Mouse (Mus musculus): ENCODE measurements around the gene Cwc22.
A peak's percentile ranks its signal among the peaks of the same experiment; 100 is the strongest.

The Cwc22 gene

DNA sequence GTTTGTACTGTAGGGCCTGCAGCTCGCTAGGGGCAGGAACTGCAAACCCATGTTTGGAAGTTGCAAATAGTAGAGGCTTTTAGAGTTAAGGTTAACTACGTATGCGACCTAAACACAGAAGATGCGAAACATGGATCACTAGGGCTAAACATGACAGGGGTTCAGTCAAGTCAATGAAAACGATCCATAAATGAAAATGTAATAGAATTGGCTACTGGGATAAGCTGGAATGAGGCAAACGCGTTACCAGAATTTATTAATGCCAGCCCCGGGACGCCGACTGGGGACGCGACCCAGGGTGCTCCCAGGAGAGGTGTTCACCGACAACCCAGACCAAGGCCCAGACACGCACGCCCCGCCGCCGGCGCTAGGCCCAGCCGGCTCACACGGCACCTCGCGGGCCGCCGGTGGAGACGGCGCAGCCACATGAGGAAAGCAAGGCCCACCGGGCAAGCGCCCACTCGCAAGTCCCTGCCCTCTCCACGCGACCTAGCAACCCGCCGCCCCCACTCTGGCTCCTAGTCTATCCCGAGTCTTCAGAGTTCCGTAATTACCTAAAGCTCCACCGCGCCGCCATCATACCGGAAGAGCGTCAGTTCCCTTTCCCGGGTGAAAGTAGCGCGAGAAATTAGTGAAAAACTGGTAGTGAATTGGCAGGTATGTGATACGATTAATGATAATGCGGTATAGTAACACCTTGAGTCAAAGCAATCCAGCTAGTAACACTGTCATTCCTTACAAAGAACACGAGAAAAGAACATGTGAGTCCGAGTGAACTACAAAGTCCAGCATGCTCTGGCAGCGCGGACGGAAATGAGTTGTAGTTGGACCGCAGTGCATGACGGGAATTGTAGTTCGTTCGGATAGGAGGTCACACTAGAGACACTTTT is at the start of gene Cwc22:
Cwc22 (minus strand) TSS at position 780 of the 890 bp plus-strand sequence.
- peak; percentile 85 for DNase-seq (ENCODE audit: low spot score)

DNA sequence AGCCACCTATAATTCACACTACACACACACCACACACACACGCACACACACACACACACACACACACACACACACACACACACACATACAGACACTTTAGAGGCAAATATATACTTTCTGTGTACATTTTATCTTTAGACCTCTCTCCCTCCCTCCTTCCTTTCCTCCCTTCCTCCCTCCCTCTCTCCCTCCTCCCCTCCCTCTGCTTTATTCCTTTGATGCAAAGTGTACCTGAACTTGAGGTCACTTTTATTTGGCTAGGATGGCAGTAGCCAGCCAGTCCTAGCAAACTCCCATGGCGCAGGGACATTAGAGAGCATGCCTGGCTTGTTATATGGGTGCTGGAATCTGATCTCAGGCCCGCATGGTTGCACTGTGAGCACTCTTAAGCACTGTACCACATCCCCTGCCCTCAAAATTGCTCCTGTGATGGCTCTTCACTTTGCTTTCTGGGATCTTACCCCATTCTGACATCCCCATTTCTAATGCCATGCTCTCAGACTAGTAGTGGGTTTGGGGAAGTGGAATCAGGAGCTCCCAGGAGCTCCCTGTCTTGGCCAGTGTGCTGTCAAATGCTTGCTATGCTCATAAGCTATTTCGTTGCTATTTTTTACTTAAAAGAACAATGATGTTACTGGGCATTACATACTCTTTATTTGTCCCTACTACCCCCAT is 47.7 kb upstream of the Cwc22 start:
- DNase-seq (ENCODE audit: low spot score), result no peak

DNA sequence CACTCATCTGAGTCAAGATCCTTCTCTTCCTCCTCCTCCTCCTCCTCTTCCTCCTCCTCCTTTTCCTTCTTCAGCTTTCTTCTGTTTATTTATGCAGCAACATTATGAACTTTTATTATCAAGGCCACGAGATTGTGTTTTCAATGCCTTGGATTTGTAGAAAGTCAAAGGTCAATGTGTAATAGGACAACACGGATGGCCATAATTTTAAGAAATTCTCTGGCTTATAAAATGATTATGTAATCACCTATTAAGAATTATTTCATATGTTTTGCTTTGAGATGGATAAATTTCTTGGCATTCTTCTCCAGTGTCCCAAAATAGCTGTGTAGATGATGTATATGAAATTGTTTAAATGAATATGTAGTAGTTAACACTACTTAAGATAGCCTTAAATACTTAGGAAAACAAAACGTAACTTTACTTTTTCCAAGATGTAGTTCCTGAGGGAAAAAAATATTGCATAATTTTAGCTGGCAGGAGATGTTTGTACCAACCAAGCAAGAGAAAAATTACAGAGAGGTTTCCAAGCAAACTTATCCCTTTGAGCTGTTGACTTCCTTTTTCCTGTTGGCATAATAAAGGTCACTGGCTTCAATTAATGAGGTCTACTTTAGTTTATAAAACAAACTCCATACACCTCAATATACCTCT is 46.9 kb upstream of the Cwc22 start:
- no peak for DNase-seq (ENCODE audit: low spot score)

DNA sequence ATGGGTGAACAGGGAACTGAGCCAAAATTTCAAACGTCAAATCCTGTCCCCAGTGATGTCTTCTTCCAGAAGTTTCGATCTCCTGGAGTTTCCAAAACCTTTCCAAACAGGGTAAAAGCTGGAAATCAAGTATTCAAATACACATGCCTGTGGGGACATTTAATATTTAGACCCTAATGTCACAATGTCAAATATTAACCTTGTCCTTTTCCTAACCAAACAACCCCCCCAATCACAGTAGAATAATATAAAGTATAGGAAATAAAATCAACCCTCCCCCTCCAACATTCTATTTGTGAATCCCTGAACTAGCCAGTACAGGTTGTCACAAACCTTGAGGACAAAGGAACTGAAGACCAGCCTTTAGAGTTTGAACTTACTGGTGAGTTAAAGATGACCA is 44.6 kb upstream of the Cwc22 start:
- no peak for DNase-seq (ENCODE audit: low spot score)

DNA sequence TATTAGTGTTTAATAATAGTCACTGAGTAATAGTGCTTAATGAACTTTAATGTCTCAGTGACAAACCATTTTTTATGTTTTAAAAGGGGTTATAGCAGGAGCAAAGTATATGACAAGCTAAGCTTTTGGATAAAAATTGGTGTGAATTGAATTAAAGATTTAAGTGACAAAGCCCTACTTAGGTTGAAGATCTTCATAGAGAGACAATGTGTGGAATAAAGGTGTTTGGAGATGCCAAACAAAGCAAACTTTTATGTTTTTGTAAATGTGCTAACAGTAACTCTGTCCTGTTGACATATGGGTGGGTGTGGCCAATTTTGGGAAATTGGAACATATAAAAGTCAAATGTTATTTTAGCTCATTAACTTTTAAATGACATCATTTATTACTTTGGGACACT is 43.9 kb upstream of the Cwc22 start:
- no peak for DNase-seq (ENCODE audit: low spot score)

DNA sequence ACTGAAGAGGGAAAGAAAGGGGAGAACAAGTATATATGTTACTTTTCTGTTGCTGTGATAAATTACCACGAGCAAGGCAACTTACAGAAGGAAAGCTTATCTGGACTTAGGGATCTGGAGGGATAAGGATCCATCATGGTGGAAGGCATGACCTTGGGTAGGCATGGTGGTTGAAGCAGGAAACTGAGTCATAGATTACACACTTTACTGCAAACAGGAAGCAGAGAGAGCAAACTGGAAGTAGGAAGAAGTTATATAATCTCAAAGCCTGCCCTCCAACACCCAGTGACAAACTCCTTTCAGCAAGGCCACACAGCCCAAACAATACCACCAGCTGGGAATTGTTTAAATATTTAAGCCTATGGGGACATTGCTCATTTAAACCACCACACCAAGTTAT is 43.2 kb upstream of the Cwc22 start:
- DNase-seq (ENCODE audit: low spot score), result no peak

DNA sequence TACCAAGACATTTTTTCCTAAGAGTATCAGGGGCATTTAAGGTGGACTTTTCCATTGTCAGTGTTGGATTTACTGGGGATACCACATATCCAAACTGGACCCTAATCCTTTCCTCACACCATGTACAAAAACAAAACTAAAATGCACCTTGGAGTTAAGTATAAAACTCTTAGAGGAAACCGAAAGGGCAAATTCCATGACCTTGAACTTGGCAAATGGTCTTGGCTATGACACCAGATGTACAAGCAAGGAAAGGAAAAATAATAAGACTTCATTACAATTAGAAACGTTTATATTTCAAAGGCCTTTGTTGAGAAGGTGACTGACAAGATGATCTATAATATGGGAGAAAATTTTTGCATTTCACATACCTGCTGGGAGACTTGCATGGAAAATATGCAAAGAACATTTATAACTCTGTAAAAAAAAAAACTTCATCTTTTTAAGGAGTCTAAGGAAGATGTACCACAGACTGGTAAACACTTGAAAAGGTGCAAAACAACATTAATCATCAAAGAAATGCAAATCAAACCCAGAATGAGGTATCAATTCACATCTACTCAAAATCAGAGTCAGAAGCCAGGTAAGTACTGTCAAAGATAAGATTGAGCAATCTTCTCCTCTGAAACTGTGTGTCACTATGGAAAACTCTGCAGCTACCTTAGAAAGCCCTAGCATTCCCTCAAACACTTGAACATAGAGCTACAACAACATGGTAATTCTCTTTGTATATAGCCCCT is 40.0 kb upstream of the Cwc22 start:
- no peak for DNase-seq (ENCODE audit: low spot score)

DNA sequence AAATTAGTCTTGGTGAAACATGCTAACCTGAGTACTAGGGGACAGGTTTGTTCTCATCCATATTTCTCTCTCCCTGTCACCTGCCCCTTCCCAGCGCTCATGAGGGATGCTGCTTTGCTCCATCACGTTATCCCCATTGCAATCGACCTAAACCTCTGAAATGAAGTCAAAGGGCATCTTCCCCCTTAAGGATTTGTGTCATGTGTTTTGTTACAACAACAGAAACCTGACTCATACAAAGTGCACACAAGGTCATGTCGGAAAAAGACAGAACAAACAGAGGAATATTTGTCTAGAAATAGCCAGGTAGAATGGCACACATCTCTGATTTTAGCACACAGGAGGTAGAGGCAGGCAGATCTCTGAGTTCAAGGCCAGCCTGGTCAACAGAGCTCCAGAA is 38.0 kb upstream of the Cwc22 start:
- no peak for DNase-seq (ENCODE audit: low spot score)

DNA sequence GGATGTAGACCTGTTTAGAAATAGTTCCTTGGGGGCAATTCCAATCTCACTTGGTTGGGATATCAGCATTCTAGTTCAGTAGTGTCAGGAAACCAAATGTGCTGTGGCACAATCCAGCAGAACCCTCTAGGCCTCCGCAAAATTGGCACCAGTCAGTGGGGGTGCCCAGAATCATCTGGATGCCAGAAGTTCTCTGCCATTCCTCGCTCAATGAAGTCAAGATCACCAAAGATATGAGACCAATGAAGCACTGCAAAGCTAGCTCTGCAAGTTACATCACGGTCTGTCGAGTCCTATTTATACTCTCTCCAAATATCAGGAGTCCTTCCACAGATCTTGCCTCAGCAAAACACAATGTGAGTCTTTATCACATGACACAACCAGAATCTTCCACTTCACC is 35.7 kb upstream of the Cwc22 start:
- DNase-seq (ENCODE audit: low spot score), result no peak

DNA sequence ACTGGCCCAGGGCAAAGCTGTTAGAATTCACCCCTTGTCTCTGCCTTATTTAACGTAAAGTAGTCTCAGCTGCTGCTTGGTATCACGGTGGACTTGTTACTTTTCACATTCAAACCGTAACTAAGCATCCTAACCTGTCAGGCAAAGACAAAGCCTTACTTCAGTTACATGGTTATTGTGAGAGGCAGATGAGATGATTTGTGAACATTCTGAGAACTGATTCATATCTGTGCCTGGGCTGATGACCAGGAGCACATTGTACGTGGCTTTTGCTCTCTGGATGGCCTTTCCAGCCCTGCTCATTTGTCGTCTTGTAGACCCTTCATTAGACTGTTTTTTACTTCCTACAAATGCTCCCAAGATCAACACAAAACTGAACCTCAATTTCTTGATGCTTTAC is 34.5 kb upstream of the Cwc22 start:
- no peak for DNase-seq (ENCODE audit: low spot score)

DNA sequence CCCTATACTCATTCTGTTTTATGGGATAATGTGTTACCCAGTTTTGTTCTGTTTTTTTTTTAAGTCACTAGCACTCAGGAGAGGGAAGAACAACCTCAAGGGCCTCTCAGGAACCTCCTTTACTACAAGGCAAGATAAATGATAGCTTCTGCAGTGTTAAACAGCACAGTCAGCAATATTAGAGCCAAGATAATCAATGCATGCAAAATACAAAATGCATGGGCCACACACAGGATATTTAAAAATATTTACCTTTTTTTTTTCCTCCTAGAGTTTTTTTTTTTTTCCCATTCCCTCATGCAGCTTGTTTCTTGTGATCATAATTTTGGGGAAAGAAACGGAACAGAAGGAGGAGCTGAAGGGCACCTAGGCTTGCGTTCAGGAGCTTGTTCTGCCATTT is 33.3 kb upstream of the Cwc22 start:
- no peak for DNase-seq (ENCODE audit: low spot score)

DNA sequence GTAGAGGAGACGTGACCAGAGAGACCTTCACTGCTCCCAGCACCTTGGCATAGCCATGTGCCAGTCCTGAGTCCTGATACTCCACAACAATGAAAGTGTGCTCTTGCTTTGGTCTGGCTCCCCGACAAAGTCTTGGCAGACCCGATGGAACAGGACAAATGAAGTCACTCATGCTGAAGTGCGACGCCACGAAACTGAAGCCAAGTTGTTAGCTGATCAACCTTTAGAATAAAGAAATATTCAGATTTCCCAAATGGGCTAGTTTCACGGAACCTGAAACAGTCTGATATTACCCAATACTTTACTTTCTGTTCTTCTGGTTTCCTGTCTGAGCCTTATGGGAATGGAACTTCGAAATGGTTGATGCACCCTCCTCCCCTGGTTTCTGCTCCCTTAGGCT is 32.9 kb upstream of the Cwc22 start:
- no peak for DNase-seq (ENCODE audit: low spot score)

DNA sequence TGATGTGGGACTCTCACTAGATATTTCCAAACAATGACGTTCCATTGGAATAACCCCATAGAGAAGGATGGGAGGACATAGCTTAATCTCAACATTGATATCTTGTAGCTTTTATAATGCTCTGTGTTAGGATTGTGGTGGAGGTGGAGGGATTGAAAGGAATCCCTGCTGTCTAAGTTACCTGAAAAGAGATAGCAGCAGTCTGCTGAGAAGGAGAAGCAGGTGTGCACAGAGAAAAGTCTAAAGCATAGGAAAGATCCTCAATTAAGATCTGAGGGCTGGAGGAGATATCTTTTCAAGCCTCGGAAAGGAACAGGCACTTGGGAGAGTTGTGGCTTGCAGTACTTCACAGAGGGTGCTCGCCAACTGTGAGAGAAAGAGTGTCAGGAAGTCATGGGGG is 32.1 kb upstream of the Cwc22 start:
- DNase-seq (ENCODE audit: low spot score), result no peak

DNA sequence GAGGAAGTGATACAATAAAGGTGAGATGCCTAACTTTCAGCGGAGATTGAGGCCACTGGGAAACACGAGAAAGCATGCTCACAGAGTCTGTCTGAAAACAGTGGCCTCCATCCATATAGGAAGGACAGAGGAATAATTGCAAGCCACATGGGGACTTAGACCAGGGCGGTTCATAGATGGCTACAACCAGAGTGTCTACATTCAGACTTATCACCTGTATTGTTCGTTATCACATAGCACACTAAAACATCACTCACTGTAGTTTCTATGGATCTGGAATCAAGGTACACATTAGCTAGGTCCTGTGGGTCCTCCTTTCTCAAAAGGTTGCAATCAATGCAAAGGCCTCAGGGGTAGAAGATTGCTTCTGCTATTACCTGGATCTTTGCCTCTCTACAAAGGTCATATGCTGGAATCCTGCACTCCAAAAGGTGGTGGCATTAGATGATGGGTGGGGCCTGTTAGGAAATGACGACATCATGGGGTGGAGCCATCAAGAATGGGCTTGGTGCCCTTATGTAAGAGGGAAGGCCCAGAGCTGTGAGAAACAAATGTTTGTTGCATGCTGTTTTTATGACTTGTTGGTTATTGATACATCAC is 30.2 kb upstream of the Cwc22 start:
- no peak for DNase-seq (ENCODE audit: low spot score)

DNA sequence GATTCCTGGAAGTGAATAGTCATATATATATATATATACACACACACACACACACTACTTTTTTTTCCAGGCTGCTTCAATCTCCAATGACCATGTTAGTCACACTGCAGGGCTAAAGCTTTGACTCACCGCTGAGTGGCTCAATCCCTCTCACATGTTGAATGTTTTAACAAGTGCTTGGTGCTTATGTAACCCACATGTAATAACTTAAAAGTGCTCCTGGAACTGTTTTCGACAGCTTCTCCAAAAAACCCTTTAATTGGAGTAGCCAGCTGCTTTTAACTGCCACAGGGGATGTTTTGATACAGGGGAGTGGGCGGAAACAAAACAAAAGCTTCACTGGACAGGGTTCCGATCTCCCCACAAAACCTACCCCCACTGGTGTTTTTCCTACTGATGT is 29.4 kb upstream of the Cwc22 start:
- no peak for DNase-seq (ENCODE audit: low spot score)

DNA sequence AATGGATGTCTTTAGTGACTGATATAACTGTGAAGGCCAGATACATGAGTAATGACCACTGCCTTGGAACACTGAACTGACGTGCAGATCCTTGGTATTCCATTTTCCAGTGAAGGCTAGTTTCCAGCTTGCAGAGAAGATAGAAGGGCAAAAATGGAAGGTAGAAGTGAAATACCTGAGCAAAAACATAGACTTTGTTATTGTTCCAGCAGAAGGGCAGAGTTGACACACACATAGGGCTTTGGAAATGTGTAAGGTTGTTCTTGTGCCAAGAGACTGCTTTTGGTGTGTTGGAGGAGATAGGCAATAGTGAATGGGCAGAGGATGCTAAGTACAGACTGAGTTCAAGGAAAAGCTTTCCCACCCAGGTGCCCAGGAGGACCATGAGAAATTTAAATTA is 28.8 kb upstream of the Cwc22 start:
- no peak for DNase-seq (ENCODE audit: low spot score)

DNA sequence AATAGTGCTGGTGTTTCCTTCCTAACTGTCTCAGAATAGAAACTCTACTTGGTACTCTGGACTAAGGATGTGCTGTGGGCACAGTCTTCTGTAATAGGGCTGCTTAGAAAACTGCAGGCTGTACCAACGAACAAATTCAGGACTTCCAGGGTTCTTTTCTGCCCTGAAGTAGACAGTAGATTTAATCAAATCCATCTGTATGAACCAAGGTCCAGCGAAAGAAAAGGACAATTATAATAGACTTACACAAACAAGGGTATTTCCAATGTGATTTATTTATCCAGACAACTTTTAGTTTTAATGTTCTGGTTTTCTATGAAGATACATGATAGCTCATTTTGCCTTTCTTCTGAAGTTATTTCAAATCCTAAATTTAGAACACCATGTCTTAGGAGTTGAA is 28.2 kb upstream of the Cwc22 start:
- no peak for DNase-seq (ENCODE audit: low spot score)

DNA sequence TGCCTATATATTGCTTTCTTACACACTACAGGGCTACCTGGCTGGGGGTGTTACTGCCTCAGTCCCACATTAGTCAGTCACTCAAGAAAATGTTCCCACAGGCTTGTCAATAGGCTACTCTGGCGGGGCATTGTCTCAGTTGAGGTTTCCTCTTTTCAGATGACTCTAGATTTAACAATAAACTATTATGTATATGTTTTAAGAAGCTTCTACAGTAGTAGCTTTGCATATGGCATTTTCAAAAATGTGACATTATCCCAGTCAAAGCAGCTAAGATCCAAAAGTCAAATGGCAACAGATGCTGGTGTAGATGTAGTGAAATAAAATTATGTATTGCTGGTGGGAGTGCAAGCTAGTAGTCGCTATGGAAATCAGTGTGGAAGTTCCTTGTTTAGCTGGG is 27.1 kb upstream of the Cwc22 start:
- DNase-seq (ENCODE audit: low spot score), result no peak

DNA sequence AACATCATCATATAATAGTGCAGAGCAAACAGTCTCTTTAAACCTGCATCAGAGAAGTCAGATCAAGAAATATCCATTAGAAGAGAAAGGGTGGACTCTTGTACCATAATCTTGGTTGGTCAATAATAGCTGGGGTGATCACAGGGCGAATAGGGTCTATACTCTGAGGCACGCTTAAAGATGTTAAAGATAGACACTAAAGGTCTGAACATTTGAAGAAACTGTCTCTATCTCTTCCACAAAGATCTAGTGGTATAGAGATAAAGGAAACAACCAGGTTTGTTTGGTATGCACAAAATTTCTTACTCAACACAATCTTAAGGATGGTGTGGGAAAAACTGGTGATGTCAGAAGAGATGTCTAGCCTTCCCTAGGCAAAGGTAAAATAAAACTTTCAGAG is 26.4 kb upstream of the Cwc22 start:
- DNase-seq (ENCODE audit: low spot score), result no peak

DNA sequence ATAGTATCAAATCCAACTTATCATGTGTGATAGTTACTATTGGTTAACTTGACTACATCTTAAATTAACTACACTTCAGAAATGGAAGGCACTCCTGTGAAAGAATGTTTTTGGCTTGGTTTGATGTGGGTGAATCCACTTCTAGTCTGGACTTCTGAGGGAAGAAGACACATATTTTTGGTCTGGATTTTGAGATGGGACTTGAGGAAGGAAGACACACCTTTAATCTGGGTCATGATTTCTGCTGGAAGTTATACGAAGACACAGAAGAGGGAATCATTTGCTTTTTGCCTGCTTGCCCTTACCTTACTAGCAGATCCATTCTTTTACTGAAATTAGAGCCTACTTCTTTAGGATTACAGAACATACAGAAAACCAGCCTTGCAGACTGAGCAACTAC is 25.7 kb upstream of the Cwc22 start:
- DNase-seq (ENCODE audit: low spot score), result no peak

DNA sequence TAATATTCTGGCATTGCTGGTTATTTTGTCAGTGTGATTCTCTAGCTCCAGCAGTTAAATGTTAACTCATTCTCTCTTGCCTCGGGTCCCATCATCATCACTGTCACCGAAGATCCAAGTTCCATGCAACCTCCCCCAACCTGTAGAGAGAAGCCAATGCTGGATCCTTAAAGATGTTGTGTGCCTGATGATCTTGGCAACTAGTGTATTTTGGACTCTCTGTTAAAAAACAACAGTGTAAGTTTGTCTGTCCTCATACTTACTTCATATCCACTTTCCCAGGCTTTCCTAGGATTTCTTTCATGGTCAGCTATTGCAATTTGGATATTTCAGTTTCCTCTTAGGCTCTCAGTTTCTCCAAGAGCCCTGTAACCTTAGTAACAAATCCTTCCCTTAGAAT is 25.2 kb upstream of the Cwc22 start:
- no peak for DNase-seq (ENCODE audit: low spot score)

DNA sequence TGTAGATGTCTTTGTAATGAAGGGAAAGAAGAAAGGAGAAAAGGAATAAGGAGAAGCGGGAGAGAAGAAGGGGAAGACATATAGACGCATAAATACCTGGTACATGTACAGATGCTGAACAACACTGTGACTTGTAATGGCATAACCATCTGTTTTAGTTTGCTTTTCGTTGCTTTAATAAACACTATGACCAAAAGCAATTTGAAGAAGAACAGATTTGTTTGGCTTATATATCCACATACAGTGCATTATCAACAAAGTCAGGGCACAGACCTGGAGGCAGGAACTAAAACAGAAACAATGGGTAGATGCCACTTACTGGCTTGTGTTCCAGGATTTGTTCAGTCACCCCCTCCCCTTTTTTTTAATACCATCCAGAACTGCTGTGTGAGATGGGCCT is 24.4 kb upstream of the Cwc22 start:
- DNase-seq (ENCODE audit: low spot score), result no peak
